Mouse (Mus musculus) erythroblast, embryonic 14.5 days (primary cell): ENCODE data around the gene Apba1. TPM values are rescaled to one million over a fixed set of nuclear protein-coding genes. Genes with fewer than 3 reads are reported as not detected.

ENCODE experiments used
- H3K27me3 ChIP-seq: 2 replicates; pipeline ENCODE4 v1.6.1; 2012; ENCODE audit warnings: inconsistent platforms; ENCODE audit not compliant: control insufficient read depth
- H3K36me3 ChIP-seq: 2 replicates; pipeline ENCODE4 v1.6.1; 2012; ENCODE audit warnings: mild to moderate bottlenecking, inconsistent platforms; ENCODE audit not compliant: control insufficient read depth
- H3K4me1 ChIP-seq: 2 replicates; pipeline ENCODE4 v1.6.1; 2012; ENCODE audit warnings: inconsistent platforms; ENCODE audit not compliant: control insufficient read depth
- H3K4me3 ChIP-seq: replicated peaks from 2 replicates; pipeline ENCODE3; 2012; ENCODE audit warnings: moderate library complexity, mild to moderate bottlenecking, inconsistent platforms
- H3K9me3 ChIP-seq: 2 replicates; pipeline ENCODE4 v1.6.1; 2012; ENCODE audit warnings: low read length, inconsistent platforms, mixed read lengths; ENCODE audit not compliant: control insufficient read depth
- GATA1 ChIP-seq: IDR thresholded peaks from 2 replicates; pipeline ENCODE4 v1.6.1; 2012; ENCODE audit warnings: low read length, inconsistent platforms, mixed read lengths
- TAL1 ChIP-seq: IDR thresholded peaks from 3 replicates; pipeline ENCODE4 v1.6.1; 2012; ENCODE audit warnings: low read length, inconsistent platforms, mixed read lengths
- polyA plus RNA-seq: library from polyadenylated mRNA; stranded (reverse); fragments of >175 nt; gene quantifications from 2 replicates; pipeline ENCODE4 v1.2.3, GENCODE M21; 2012

The Apba1 gene
- polyA plus RNA-seq, 1 experiment = not detected

GRCm38 (mm10) chr19:23794491-23794890, 35.8 kb downstream of the Apba1 start:
- no peaks in the 10 kb centered on the region for H3K36me3 ChIP-seq

GRCm38 (mm10) chr19:23795156-23795555, 36.5 kb downstream of the Apba1 start:
- Histone ChIP-seq H3K27me3 (no peaks in the 10 kb centered on the region), H3K4me1 (no peaks in the 10 kb centered on the region), H3K4me3 (no peak overlapping the region), H3K36me3 (no peaks in the 10 kb centered on the region), H3K9me3 (no peaks in the 10 kb centered on the region)
- TF ChIP-seq TAL1 = no peak
- TF ChIP-seq GATA1 = no peak

More at GRCm38 (mm10) chr19:23794491-23794890, 35.8 kb downstream of the Apba1 start:
- no peaks in the 10 kb centered on the region for H3K4me1 ChIP-seq
- no peak overlapping the region for H3K4me3 ChIP-seq
- no peak for TF ChIP-seq TAL1
- TF ChIP-seq GATA1 = no peak
- H3K9me3 ChIP-seq = no peaks in the 10 kb centered on the region
- no peaks in the 10 kb centered on the region for H3K27me3 ChIP-seq

- Histone ChIP-seq H3K36me3 (no peaks in the 10 kb centered on the region), H3K4me3 (no peak overlapping the region), H3K9me3 (no peaks in the 10 kb centered on the region), H3K27me3 (no peaks in the 10 kb centered on the region), H3K4me1 (peaks cover 3% of the 10 kb centered on the region; the same call in 1 of the 2 replicates)
- TF ChIP-seq GATA1 (no peak), TAL1 (no peak)
Observed at GRCm38 (mm10) chr19:23801174-23801573, 42.5 kb downstream of the Apba1 start.

DNA sequence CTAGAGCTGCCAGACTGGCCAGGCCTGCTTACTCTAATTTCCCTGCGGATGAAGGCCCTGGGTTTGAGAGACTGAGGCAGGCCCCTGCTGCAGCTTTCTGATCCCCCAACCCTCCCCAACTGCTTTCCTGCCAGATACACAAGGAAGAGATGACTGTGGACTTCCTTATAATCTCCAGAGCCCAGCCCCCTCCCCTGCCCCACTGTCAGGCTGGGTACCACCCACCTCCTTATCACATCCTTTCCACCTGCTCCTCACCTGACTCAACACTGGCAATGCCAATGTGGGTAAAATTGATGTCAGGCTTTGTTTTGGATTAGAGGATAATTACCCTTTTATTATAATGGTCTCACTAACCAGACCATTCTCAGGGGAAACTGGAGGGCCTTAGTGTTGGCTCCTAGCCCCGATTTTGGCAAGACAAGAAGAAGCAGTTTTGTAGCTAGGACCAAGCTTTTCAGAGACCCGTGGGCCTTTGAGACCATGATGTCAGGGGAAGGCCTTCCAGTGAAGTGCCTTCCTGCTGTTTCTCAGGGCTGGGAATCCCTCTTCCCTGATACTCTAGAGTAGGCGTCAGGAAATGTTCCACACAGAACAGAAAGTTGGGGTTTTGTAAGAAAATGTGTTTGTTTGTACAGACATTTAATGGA, 44.7 kb downstream of the Apba1 start:
- Histone ChIP-seq H3K27me3 (no peaks in the 10 kb centered on the region), H3K9me3 (no peaks in the 10 kb centered on the region), H3K36me3 (no peaks in the 10 kb centered on the region), H3K4me3 (no peak overlapping the region), H3K4me1 (peaks cover 3% of the 10 kb centered on the region; the same call in 1 of the 2 replicates)
- no peak for TF ChIP-seq TAL1
- TF ChIP-seq GATA1 = no peak

DNA sequence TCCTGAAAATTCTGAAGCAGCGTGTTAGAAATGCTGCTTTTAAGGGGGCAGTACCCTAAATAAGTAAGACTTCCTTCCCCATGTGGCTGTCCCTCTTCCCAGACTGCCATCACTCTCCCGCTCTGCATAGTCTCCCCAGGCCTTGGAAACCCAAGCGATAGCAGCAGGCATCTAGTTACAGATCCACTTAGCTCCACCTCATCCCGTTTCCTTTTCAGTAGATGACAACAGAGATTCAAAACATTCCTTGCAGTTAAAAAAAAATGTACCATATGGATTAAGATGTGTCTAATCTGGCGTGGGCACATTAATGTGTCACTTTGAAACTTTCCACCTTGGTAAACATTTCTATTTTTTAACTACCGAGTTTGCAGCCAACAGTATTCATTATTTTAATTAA, 48.1 kb downstream of the Apba1 start:
- no peak overlapping the region for H3K4me3 ChIP-seq
- H3K36me3 ChIP-seq = no peaks in the 10 kb centered on the region
- peaks cover 3% of the 10 kb centered on the region; the same call in 1 of the 2 replicates for H3K4me1 ChIP-seq
- TF ChIP-seq GATA1 (no peak), TAL1 (no peak)
- H3K9me3 ChIP-seq = no peaks in the 10 kb centered on the region
- no peaks in the 10 kb centered on the region for H3K27me3 ChIP-seq

DNA sequence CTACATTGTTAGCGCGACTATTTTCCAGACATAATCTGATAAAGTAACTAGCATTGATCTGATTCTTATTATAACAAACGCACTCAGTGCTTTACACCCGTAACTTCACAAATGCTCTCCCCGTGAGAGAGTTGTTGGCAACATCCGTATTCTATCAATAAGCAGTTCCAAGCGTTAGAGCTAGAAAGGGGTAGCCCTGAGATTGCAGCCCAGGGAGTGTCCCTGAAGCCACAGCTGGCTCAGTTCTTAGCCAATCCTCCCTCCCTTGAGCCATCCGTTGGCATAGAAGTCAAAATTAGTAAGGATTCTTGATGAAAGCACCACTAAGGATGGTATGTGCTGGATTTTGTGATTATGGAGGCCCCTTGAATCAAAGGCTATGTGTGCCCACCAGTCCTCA, 48.7 kb downstream of the Apba1 start:
- Histone ChIP-seq H3K27me3 (no peaks in the 10 kb centered on the region), H3K4me1 (peaks cover 3% of the 10 kb centered on the region; the same call in 1 of the 2 replicates), H3K36me3 (no peaks in the 10 kb centered on the region), H3K4me3 (no peak overlapping the region), H3K9me3 (no peaks in the 10 kb centered on the region)
- TF ChIP-seq TAL1 (no peak), GATA1 (no peak)

GRCm38 (mm10) chr19:23809236-23809635, 50.5 kb downstream of the Apba1 start:
- Histone ChIP-seq H3K4me3 (no peak overlapping the region), H3K36me3 (no peaks in the 10 kb centered on the region), H3K9me3 (no peaks in the 10 kb centered on the region), H3K4me1 (no peaks in the 10 kb centered on the region), H3K27me3 (no peaks in the 10 kb centered on the region)
- TF ChIP-seq TAL1 (no peak), GATA1 (no peak)

DNA sequence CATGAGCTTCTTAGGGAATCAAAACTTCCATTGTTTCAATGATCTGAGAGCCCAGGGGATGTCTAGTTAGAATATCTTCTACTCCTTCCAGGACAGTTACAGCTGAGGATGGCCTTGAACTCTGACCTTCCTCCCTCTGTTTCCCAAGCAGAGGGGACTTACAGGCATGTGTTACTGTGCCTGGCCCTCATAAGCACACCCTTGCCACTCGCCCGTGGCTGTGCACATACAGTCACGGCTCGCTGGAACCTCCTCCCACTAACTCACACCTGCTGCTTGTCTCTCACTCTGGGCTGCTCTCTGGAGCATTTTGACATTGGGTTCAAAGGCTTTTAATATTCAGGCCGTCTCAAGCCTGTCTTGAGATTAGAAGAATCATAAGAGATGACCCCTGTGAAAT, 51.8 kb downstream of the Apba1 start:
- TF ChIP-seq GATA1 (no peak), TAL1 (no peak)
- Histone ChIP-seq H3K4me3 (no peak overlapping the region), H3K9me3 (no peaks in the 10 kb centered on the region), H3K27me3 (no peaks in the 10 kb centered on the region), H3K4me1 (no peaks in the 10 kb centered on the region), H3K36me3 (no peaks in the 10 kb centered on the region)

DNA sequence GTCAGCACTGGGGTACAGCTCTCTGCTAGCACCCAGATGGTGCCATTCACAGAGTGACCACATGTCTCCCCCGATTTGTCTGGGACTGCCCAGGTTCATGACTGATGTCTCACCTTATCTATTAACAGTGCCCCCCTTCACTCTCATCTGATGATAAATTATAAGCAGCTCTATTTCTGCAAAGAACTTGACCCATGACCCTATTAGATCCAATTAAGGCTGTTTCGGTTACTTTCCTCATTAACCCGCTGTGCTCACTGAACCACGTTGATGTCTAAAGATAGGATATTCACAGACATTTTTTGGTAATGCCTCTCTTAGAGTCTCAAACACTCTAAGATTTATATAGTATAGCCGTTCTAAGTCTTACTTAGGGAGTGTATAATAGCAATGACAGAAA, 52.3 kb downstream of the Apba1 start:
- Histone ChIP-seq H3K27me3 (no peaks in the 10 kb centered on the region), H3K4me1 (no peaks in the 10 kb centered on the region), H3K36me3 (no peaks in the 10 kb centered on the region), H3K4me3 (no peak overlapping the region), H3K9me3 (no peaks in the 10 kb centered on the region)
- TF ChIP-seq GATA1 (no peak), TAL1 (no peak)

- Histone ChIP-seq H3K36me3 (no peaks in the 10 kb centered on the region), H3K27me3 (no peaks in the 10 kb centered on the region), H3K4me1 (no peaks in the 10 kb centered on the region), H3K9me3 (no peaks in the 10 kb centered on the region), H3K4me3 (no peak overlapping the region)
- no peak for TF ChIP-seq TAL1
Observed at GRCm38 (mm10) chr19:23816762-23817161, 58.1 kb downstream of the Apba1 start.
